Mouse (Mus musculus): ENCODE measurements around the gene Slc23a4.

The Slc23a4 gene

GRCm38 (mm10) chr6:34954926-34955861, 33.0 kb downstream of the Slc23a4 start:
- DNase-seq = peak; percentile 77

GRCm38 (mm10) chr6:34951956-34952667, 36.1 kb downstream of the Slc23a4 start:
- no peak for DNase-seq

GRCm38 (mm10) chr6:34951518-34951917, 36.7 kb downstream of the Slc23a4 start:
- DNase-seq = no peak

GRCm38 (mm10) chr6:34948461-34948860, 39.7 kb downstream of the Slc23a4 start:
- DNase-seq = peak; percentile 23

- DNase-seq = no peak
Measured at GRCm38 (mm10) chr6:34946486-34947079, 41.6 kb downstream of the Slc23a4 start.

- DNase-seq = no peak
Measured at GRCm38 (mm10) chr6:34943499-34943898, 44.7 kb downstream of the Slc23a4 start.

- DNase-seq = no peak
Measured at GRCm38 (mm10) chr6:34942446-34942845, 45.8 kb downstream of the Slc23a4 start.

GRCm38 (mm10) chr6:34941496-34941895, 46.7 kb downstream of the Slc23a4 start:
- no peak for DNase-seq

- no peak for DNase-seq
Measured at GRCm38 (mm10) chr6:34939451-34939850, 48.8 kb downstream of the Slc23a4 start.

- no peak for DNase-seq
Measured at GRCm38 (mm10) chr6:34938929-34939325, 49.3 kb downstream of the Slc23a4 start.

GRCm38 (mm10) chr6:34938280-34938928, 49.8 kb downstream of the Slc23a4 start:
- DNase-seq = no peak

GRCm38 (mm10) chr6:34936743-34937142, 51.5 kb downstream of the Slc23a4 start:
- no peak for DNase-seq

GRCm38 (mm10) chr6:34932633-34933032, 55.6 kb downstream of the Slc23a4 start:
- no peak for DNase-seq

- no peak for DNase-seq
Measured at GRCm38 (mm10) chr6:34927594-34927993, 60.6 kb downstream of the Slc23a4 start.

GRCm38 (mm10) chr6:34927156-34927555, 61.0 kb downstream of the Slc23a4 start:
- peak; percentile 78 for DNase-seq

GRCm38 (mm10) chr6:34921941-34922340, 66.3 kb downstream of the Slc23a4 start:
- DNase-seq = peak; percentile 76

GRCm38 (mm10) chr6:34920631-34921030, 67.6 kb downstream of the Slc23a4 start:
- no peak for DNase-seq

GRCm38 (mm10) chr6:34919956-34920355, 68.2 kb downstream of the Slc23a4 start, which contains the start of gene Stra8:
Gene Stra8, plus strand, starts transcription at chr6:34920163.
- DNase-seq = no peak

GRCm38 (mm10) chr6:34919146-34919545, 69.1 kb downstream of the Slc23a4 start:
- DNase-seq = no peak

GRCm38 (mm10) chr6:34914462-34914861, 73.7 kb downstream of the Slc23a4 start:
- no peak for DNase-seq

GRCm38 (mm10) chr6:34913341-34914040, 74.7 kb downstream of the Slc23a4 start:
- no peak for DNase-seq

Measured in retina, postnatal 1 day (tissue).